Mouse (Mus musculus) lung, postnatal 0 days (tissue): ENCODE data around the gene Fgfbp1. TPM values are rescaled to one million over a fixed set of nuclear protein-coding genes. Genes with fewer than 3 reads are reported as not detected.

Source experiments
- ATAC-seq: fragments of 200-750 bp; cut with Nextera tagmentation; 2 replicates; pipeline ENCODE4 v1.8.0; 2017; ENCODE audit warnings: moderate library complexity
- DNase-seq: peaks from one replicate; pipeline ENCODE4 v3.0.0-alpha.2; 2016; ENCODE audit warnings: low spot score
- H3K27ac ChIP-seq: fragments of 300-500 bp; sonication (generic); 2 replicates; pipeline ENCODE4 v1.5.1; 2014; ENCODE audit warnings: antibody characterized with exemption, mild to moderate bottlenecking, low read length, mixed read lengths
- H3K27me3 ChIP-seq: fragments of 300-500 bp; sonication (generic); replicated peaks from 2 replicates; pipeline ENCODE4 v1.6.1; 2014; ENCODE audit warnings: low read length, mixed read lengths; ENCODE audit not compliant: insufficient read depth
- H3K36me3 ChIP-seq: fragments of 300-500 bp; sonication (generic); 2 replicates; pipeline ENCODE4 v1.6.1; 2014; ENCODE audit warnings: low read length, mixed read lengths; ENCODE audit not compliant: insufficient read depth
- H3K4me1 ChIP-seq: fragments of 300-500 bp; sonication (generic); 2 replicates; pipeline ENCODE4 v1.6.1; 2014; ENCODE audit warnings: antibody characterized with exemption, low read depth, low read length, mixed read lengths; ENCODE audit not compliant: insufficient read depth
- H3K4me2 ChIP-seq: fragments of 300-500 bp; sonication (generic); replicated peaks from 2 replicates; pipeline ENCODE4 v1.6.1; 2014; ENCODE audit warnings: low read depth, mild to moderate bottlenecking, low read length, moderate library complexity, mixed read lengths
- H3K4me3 ChIP-seq: fragments of 300-500 bp; sonication (generic); 2 replicates; pipeline ENCODE4 v1.5.1; 2014; ENCODE audit warnings: low read depth, low read length
- H3K9ac ChIP-seq: fragments of 300-500 bp; sonication (generic); replicated peaks from 2 replicates; pipeline ENCODE4 v1.6.1; 2014; ENCODE audit warnings: low read depth, mild to moderate bottlenecking
- H3K9me3 ChIP-seq: fragments of 300-500 bp; sonication (generic); 2 replicates; pipeline ENCODE4 v1.6.1; 2016; ENCODE audit warnings: low read length, mixed read lengths
- CTCF ChIP-seq: IDR thresholded peaks from 2 replicates; pipeline ENCODE4 v1.5.1; 2016; ENCODE audit warnings: antibody characterized with exemption, mild to moderate bottlenecking
- EP300 ChIP-seq: IDR thresholded peaks from 2 replicates; pipeline ENCODE4 v1.6.1; 2016; ENCODE audit warnings: antibody characterized with exemption, mild to moderate bottlenecking, control low read depth
- WGBS: fragments of 180-500 bp; shearing (Covaris S2); extraction: QIAGEN DNeasy Blood & Tissue Kit; methylation state at CpG from one replicate; pipeline ENCODE4 v1.1.7; 2014; 5-methylcytosine and 5-hydroxymethylcytosine counted together
- polyA plus RNA-seq: library from polyadenylated mRNA; unstranded; fragments of >200 nt; fragmentation: Nextera tagmentation; extraction: Ambion mirVana; gene quantifications from 2 replicates; pipeline ENCODE4 v1.2.1, GENCODE M21; 2015

The Fgfbp1 gene
- polyA plus RNA-seq, 1 experiment from 2014 or later = 67.6 TPM

GRCm38 (mm10) chr5:43989017-43989416 lies 7.4 kb upstream of the Fgfbp1 start:
- ATAC-seq = 0 out of 2 replicates have a peak, but pooled peaks have one; percentile 33
- H3K36me3 ChIP-seq = no peaks in the 10 kb centered on the region
- 70% methylated on average over 5 of the region's 5 CpGs for WGBS
- H3K9me3 ChIP-seq = no peaks in the 10 kb centered on the region
- no peaks in the 10 kb centered on the region for H3K4me1 ChIP-seq
- H3K4me3 ChIP-seq = no peak overlapping the region
- no peak overlapping the region for H3K9ac ChIP-seq
- no peak overlapping the region for H3K4me2 ChIP-seq
- no peaks in the 10 kb centered on the region for H3K27me3 ChIP-seq
- TF ChIP-seq EP300 (no peak), CTCF (peak; percentile 60)
- no peak for DNase-seq
- no peak overlapping the region for H3K27ac ChIP-seq

DNA sequence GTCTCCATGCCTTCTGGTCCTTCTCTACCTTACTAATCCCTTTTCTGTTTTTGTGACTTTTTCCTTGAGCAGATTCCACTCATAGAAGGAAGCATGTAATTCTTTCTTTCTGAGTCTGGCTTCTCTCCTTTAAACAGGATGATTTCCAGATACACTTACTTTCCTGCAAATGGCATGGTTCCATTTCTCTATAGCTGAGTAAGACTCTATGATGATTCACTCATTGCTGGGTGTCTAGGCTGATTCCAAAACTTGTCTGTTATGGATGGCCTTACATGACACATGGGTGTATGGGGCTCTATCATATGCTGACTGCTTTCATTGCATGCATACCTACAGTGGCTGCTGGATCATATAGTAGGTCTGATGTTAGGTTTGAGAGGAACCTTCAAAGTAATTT lies 4.6 kb upstream of the Fgfbp1 start:
- Histone ChIP-seq H3K9ac (no peak overlapping the region), H3K27me3 (no peaks in the 10 kb centered on the region), H3K4me3 (no peak overlapping the region), H3K36me3 (no peaks in the 10 kb centered on the region), H3K4me2 (no peak overlapping the region), H3K4me1 (no peaks in the 10 kb centered on the region), H3K27ac (no peak overlapping the region), H3K9me3 (no peaks in the 10 kb centered on the region)
- no peak for ATAC-seq
- TF ChIP-seq EP300 = no peak
- no peak for TF ChIP-seq CTCF
- no peak for DNase-seq

DNA sequence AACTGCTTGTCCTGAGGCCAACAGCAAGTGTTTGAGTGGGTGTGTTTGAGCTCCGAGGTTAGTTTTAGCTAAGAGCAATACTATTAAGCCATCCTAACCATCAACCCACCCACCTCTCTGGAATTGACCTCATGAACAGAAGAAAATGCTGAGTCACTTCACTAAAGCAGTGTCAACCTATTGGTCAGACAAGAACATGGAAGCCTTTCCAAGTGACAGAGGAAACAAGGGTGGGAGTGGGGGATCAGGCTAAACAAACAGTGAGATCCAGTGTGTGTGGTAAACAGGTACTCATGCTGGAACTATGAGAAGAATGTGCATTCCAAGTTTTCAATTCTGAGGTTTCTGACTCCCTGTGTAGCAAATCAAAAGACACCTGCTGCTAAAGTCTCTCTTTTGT lies 1.3 kb upstream of the Fgfbp1 start:
- ATAC-seq (peak; percentile 36), DNase-seq (peak; percentile 48)
- no peak overlapping the region for H3K27ac ChIP-seq

DNA sequence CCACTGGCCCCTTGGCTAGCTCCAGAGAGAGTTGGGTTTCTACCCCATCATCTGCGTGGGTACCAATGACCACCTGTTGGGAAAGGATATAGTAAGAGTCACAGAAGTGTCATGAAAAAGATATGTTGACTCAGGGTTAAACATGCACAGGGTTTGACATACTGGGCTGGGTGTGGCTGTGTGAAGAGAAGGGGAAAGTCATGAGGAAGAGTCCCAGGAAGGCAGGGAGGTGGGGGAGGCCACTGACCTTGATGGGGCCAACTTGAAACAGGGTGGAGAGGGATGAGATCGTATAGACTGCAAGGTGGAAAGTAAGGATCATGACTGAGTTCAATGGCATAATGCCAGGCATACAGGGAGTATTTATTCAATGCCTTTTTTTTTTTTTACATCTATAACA lies 1.2 kb downstream of the Fgfbp1 start:
- Histone ChIP-seq H3K4me2 (no peak overlapping the region; the same call in 1 of the 2 replicates), H3K4me1 (no peaks in the 10 kb centered on the region), H3K27ac (0 out of 2 replicates have a peak overlapping the region, but pooled peaks have one; percentile 71), H3K36me3 (no peaks in the 10 kb centered on the region), H3K9ac (no peak overlapping the region), H3K4me3 (no peak overlapping the region), H3K27me3 (no peaks in the 10 kb centered on the region), H3K9me3 (no peaks in the 10 kb centered on the region)
- 47% methylated on average over 2 of the region's 2 CpGs for WGBS
- no peak for ATAC-seq
- peak; percentile 7 for DNase-seq
- TF ChIP-seq EP300 = no peak

More for the DNA sequence above, 1.3 kb upstream of the Fgfbp1 start:
- WGBS = 39% methylated on average over 1 of the region's 1 CpGs
- Histone ChIP-seq H3K4me1 (no peaks in the 10 kb centered on the region), H3K36me3 (no peaks in the 10 kb centered on the region), H3K27me3 (no peaks in the 10 kb centered on the region), H3K4me2 (no peak overlapping the region), H3K9ac (no peak overlapping the region), H3K4me3 (no peak overlapping the region), H3K9me3 (no peaks in the 10 kb centered on the region)
- TF ChIP-seq EP300 = peak; percentile 42; the same call in 1 of the 2 replicates
- no peak for TF ChIP-seq CTCF

DNA sequence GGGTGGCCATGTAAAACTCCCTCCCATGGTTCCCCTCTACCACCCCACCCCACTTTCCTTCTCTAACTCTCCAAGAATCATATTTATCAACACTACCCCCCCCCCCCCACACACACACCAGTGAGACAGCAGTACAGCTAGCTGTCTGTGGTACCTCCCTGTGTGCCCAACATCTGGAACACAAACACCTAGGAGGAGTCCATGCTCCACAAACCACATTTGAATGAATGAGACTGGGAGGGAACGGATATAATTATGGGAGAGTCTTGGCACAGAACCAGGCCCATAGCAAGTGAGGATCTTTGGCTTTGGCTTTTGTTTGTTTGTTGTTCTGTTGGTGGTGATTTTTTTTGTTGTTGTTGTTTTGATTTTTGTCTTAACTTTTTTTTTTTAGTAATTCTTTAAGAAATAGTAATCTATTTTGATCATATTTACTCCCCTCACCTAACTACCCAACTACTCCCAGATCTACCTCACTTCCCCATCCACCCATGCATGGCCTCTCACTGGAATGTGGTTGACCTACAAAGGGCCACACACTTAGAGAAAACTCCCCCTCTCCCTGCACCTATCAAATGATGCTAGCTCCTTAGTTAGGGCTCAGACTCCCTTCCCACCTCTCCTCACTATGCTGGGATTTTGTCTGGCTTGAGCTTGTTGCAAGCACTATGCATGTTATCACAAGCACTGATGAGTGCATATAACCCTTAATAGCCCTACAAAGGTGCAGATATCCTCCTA lies 4.6 kb downstream of the Fgfbp1 start:
- Histone ChIP-seq H3K9ac (no peak overlapping the region), H3K4me3 (no peak overlapping the region), H3K27me3 (no peaks in the 10 kb centered on the region), H3K36me3 (no peaks in the 10 kb centered on the region), H3K9me3 (no peaks in the 10 kb centered on the region), H3K27ac (no peak overlapping the region), H3K4me2 (no peak overlapping the region), H3K4me1 (no peaks in the 10 kb centered on the region)
- DNase-seq (no peak), ATAC-seq (no peak)
- no peak for TF ChIP-seq EP300
- TF ChIP-seq CTCF = no peak
- 63% methylated on average over 1 of the region's 1 CpGs for WGBS

- WGBS = 70% methylated on average over 6 of the region's 6 CpGs
- no peaks in the 10 kb centered on the region for H3K9me3 ChIP-seq
- no peak overlapping the region for H3K27ac ChIP-seq
- H3K9ac ChIP-seq = no peak overlapping the region
- no peak overlapping the region for H3K4me3 ChIP-seq
- no peaks in the 10 kb centered on the region for H3K27me3 ChIP-seq
- no peak overlapping the region for H3K4me2 ChIP-seq
- no peaks in the 10 kb centered on the region for H3K4me1 ChIP-seq
- TF ChIP-seq EP300 = no peak
- no peak for TF ChIP-seq CTCF
- DNase-seq (no peak), ATAC-seq (no peak)
- no peaks in the 10 kb centered on the region for H3K36me3 ChIP-seq
These were observed 7.4 kb downstream of the Fgfbp1 start for GRCm38 (mm10) chr5:43974166-43974565.
